Mouse (Mus musculus) MEL (cell line): ENCODE measurements around the gene Dennd1b.

Experiments used
- EP300 ChIP-seq, 2 experiments: IDR thresholded peaks; 2 replicates each; pipeline ENCODE4 v1.6.1; 2011; ENCODE audit warnings: improper control_type of control experiment in 2 of 2, low read length in 2 of 2, low read depth in 1 of 2, mild to moderate bottlenecking in 1 of 2
- MAZ ChIP-seq: IDR thresholded peaks from 2 replicates; pipeline ENCODE4 v1.6.1; 2012; ENCODE audit warnings: low read depth, mild to moderate bottlenecking, inconsistent platforms, low read length, improper control_type of control experiment
- POLR2A ChIP-seq, 2 experiments: IDR thresholded peaks; 2 replicates each; pipeline ENCODE4 v1.6.1; 2011 to 2012; ENCODE audit warnings: low read length in 2 of 2, mild to moderate bottlenecking in 2 of 2, control low read depth in 1 of 2, improper control_type of control experiment in 1 of 2, low read depth in 1 of 2, moderate library complexity in 1 of 2; ENCODE audit not compliant: control insufficient read depth in 1 of 2, insufficient read depth in 1 of 2, poor library complexity in 1 of 2
- SIN3A ChIP-seq: IDR thresholded peaks from 2 replicates; pipeline ENCODE4 v1.6.1; 2012; ENCODE audit warnings: low read length, improper control_type of control experiment, inconsistent platforms
- TBP ChIP-seq: IDR thresholded peaks from 2 replicates; pipeline ENCODE4 v1.8.0; 2011; ENCODE audit warnings: low read depth, low read length, improper control_type of control experiment

- TF ChIP-seq POLR2A (IDR thresholded peaks at IDR 0.05; ENCODE audit: control insufficient read depth in 1 of 2, insufficient read depth in 1 of 2, low read depth in 1 of 2, low read length in 2 of 2, poor library complexity in 1 of 2) (no peak), TBP (no peak), EP300 (IDR thresholded peaks at IDR 0.05; ENCODE audit: low read depth in 1 of 2, low read length in 2 of 2) (no peak), MAZ (no peak), SIN3A (no peak)
Measured at GRCm38 (mm10) chr1:139091701-139092100, 128.5 kb downstream of the Dennd1b start.
